Mouse (Mus musculus): Measurements from ENCODE around the gene Tmem262. TPM values are rescaled to one million over a fixed set of nuclear protein-coding genes. Genes with fewer than 3 reads are reported as not detected.
A peak's percentile ranks its signal among the peaks of the same experiment; 100 is the strongest.
"Not testable (repeated sequence)": the region's sequence is repeated elsewhere in the genome, so short reads cannot be mapped to it uniquely, and the experiment has no call there.

Tmem262 gene
- not detected for polyA plus RNA-seq (2017; shearing (Covaris generic))

DNA sequence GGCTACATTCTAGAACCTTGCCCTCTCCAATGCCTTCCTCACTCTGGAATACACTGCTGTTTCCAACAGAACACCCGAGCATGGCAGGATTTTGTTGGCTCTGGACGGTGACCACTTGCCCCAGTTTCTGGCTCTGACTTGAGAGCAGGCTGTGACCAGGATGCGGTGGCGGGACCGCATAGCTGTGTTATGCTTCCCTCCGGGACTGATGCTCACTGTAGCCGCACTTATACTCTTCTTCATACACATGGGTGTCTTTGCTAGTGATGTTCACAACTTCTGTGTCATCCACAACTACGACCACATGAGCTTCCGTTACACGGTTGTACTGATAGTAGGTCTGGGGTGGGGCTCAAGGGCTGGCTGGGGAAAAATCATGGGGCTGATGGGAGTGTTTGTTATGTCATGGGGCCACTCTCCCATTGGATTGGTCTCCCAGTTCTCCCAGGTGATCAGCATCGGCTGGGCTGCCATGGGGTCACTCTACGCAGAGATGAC is at the start of gene Tmem262:
TSS of gene Tmem262 (plus strand) at position 51 of the 498 bp plus-strand sequence.
- ATAC-seq: no peak

DNA sequence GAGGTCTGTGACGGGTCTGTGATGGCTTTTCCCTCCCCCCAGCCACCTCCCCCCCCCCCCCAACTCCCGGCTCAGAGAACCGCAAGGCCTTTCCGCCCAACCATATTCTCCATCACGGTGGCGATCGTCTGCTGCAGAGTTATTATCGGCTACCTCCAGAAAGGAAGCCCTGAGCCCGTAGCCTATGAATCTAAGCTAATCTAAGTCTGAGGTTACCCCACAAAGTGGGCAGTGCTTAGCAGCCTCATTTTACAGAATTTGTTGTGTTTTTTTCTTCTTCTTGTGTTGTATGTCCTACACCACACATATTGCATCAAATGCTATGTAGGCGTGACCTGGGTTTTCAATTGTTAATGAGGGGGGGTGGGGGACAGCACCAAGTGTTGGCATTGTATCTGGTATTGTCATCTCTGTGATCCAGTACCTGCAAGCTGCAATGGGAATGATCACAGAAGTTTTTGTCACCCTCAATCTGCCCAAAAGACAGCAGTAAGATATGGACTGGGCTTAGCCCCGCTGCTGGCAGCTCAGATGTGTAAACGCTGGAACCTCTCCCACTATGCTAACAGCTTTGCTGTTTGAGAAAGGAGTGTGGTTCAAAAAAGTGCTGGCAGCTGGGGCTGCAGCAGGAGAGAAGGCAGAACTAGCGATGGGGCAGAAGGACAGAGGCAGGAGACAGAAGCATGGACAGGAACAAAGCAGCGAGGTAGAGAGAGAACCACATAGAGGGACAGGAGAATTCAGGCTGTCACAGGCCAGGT is 49.1 kb upstream of the Tmem262 start:
- ATAC-seq: no peak

DNA sequence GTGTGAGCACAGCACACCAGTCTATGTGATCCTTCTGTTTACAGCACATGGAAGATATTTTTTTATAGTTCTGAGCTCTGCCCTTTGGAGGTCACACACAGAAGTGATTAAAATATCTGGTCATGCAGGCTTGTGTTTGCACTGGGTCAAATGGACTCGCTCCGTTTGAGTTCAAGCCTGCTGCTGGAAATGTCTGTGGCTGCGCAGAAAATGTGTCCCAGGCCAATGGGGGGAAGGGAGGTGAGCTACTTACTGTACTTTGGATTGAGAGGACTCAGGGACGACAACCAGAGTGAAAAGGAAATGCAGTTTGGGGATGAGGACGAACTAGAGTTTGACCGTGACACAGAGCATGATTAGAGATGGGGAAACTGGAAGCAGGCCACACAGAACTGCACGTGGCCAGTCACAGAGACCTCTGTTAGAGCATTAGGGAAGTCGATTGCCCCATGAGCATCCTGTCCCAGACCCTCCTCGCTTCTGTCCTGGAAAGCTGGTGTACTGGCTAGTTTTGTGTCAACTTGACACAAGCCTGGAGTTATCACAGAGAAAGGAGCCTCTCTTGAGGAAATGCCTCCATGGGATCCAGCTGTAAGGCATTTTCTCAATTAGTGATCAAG is 43.8 kb upstream of the Tmem262 start:
- ATAC-seq: no peak

DNA sequence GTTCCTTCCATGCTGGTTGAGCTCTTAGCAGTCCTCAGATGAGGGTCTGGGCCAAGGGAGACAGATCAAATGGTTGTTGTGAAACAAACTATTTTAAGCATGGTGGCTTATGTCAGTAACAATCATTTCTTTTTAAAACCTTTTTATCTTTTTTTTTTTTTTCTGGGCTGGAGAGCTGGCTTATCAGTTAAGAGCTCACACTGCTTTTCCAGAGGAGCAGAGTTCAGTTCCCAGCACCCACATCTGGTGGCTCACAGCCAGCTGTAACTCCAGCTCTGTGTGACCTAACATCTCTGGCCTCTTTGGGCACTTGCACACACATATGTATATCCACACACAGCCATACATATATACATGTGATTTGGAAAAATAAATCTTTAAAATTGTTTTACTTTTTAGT is 42.1 kb upstream of the Tmem262 start:
- no peak for ATAC-seq

DNA sequence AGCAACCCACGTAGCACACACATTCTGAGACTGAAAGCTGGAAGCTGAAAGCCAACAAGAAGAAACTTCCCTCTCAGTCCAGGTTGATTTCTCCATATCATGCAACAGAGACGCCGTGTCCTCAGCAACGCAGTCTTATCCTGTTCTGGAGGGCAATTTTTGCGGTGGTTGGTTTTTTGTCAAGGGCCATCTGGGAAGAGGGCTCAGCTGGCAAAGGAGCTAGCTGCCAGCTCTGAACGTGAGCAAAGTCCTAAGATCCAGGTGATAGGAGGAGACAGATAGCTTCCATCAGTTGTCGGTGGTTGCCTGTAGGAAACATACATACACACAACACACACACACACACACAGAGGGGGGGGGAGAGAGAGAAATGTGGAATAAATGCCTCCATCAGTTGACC is 41.5 kb upstream of the Tmem262 start:
- no peak for ATAC-seq

- ATAC-seq: no peak
These were observed 39.8 kb upstream of the Tmem262 start for GRCm38 (mm10) chr19:6040002-6040401.

GRCm38 (mm10) chr19:6042293-6042692 is 37.5 kb upstream of the Tmem262 start:
- no peak for ATAC-seq

GRCm38 (mm10) chr19:6044102-6044501 is 35.7 kb upstream of the Tmem262 start:
- not testable (repeated sequence) for ATAC-seq

DNA sequence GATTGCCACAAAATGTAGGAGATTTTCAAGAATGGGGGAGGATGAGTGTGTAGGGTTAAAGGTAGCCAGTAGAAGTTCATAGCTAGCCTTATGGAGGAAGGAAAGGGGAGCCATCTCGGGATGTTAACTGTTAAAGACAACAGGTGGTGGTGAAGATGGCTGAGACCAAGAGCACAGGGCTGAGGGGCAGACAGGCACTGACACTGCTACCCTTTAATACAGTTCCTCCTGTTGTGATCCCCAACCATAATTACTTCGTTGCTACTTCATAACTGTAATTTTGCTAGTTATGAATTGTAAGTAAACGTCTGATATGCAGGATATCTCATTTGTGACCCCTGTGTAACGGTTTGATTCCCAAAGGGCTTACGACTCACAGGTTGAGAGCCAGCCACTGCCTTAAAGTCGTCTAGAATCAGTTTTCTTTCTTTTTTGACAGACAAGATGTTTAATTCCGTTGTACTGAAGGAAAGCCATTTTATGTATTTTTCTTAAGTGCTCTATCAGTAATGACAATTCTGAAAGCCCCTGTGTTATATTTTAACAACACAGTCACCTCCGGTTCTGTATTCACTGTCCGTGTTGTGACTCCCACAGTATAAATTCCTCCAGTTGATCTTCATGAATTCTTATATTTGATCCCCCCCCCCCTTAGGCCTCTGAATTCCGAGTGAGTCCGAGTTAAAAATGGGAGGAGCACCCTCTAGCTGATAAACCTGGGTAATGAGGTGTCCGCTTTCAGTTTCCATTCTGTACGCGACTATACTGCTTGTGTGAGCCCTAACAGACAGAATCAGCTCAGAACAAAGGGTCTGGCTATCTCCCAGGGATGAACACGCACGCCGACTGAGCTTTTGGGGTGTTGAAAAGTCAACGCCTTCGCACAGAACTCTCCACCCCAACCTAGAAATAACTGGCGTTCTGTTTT is 34.2 kb upstream of the Tmem262 start:
- ATAC-seq: peak; percentile 36

GRCm38 (mm10) chr19:6046294-6047153 is 33.3 kb upstream of the Tmem262 start, which contains the start of gene Syvn1:
Gene Syvn1, plus strand, starts transcription at chr19:6046576.
- peak; percentile 91 for ATAC-seq

DNA sequence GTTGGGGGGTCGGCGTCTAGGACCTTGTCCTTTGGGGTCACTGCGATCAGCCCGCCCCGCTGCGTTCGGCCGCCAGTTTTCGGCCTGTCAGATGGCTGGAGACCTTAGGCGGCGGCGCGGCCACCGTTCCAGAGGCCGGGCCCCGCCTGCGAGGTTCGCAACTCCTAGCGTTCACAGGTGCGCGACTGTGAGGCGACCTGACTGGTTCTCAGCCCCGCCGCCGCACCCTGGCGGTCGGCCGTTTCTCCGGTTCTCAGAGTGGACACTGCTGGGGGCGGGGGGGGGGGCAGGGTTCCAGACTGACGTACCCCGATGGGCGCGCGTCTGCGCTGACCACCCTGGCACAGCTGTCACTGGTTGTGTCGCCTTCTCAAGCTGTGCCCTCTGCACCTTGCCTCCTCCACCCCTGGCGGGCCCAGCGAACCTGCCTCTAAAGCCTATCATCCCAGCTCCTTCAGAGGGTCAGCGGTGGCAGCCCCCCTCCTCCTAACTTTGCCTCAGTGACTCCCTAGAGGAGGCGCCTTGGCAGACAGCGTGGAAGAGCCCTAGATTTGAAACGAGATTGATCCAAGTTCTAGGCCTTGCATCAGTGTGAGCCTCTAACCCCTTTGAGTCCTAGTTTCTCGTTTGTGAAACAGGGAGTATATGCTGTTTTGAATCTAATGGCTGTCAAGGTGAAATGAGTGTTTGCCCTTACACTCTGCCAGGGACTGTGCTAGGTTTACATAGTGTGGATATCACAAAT is 32.5 kb upstream of the Tmem262 start:
- ATAC-seq: no peak

GRCm38 (mm10) chr19:6047899-6048166 is 32.0 kb upstream of the Tmem262 start:
- no peak for ATAC-seq

DNA sequence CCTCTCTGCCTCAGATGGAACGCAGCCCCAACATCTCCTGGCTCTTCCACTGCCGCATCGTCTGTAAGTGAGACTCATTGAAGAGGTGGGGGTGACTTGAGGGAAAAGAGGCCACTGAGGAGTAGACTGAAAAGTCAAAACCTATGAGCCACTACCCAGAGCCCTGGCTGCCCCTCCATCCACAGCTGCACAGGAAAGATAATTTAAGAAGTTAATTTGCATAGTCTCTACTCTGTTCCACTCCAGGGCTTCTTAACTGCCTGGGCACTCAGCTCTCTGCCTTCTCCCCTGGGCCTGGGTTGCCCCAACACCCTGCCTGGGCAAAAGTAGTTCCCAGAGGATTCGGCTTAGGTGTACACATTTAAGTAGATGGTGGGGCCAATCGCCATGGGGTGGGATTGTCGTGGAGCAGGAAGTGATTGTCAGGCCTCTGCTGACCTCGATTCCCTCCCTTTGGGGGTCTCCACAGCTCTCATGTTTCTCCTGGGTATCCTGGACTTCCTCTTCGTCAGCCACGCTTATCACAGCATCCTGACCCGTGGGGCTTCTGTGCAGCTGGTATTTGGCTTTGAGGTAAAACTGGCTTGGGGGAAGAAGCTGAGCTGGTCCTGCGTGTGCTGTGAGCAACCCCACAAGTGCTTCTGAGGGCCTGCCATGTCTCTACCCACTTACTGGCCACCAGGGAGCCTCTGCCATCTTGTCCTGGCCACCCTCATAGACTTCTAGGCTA is 31.0 kb upstream of the Tmem262 start:
- no peak for ATAC-seq

GRCm38 (mm10) chr19:6052516-6052915 is 27.3 kb upstream of the Tmem262 start:
- no peak for ATAC-seq

DNA sequence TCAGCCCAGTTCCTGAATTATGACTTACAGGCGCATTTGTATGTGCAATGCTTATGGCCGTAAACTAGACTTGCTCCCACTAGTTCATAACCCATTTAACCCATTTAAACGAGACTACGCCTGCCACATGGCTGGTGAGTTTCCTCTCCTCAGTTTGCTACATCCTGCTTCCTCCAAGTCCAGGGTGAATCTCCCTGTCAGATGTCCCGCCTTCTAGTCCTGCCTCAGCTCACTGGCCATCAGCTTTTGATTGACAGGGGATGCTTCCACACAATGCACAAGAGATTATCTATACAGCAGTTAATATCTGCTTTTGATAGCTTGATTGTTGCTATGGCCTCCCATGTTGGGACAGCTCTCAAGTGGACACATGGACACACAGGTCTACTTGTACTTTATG is 25.5 kb upstream of the Tmem262 start:
- ATAC-seq: no peak

- ATAC-seq: no peak
These were observed 23.1 kb upstream of the Tmem262 start for GRCm38 (mm10) chr19:6056696-6057095.

DNA sequence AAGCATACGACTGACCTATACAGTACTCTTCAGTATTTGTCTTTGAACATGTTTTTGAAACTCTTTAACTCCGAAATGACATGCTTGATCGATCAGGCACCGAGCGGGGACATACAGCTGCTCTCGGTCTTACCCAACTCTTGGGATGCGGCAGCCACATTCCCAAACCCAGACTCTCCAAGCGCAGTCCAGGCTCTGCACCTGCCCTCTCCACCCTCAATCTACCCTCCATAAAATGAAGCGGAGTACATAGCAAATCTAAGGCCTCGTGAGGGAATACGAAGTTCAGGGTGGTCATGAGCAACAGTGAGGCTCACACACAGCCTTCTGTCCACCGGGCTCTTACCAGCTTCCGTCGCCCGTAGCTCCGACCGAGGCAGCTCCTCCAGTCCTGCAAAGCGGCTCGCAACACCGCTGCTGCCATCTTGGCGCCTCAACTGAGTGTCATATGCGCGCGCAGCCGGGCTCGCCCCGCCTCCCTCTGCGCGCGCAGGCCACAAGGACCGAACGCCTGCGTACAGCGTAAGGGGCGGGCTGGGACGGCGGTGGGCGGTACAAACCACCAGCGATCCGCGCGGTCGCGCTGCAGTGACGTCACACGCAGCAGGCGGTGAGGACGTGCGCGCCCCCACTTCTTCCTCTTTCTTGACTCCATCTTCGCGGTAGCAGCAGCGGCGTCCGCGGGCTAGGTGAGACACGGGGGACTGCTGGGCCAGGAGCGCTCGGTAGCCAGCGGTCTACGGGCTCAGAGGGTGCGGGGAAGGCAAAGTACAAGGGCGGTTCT is 22.3 kb upstream of the Tmem262 start, which contains the start of the genes Mrpl49 and Fau:
TSS of gene Mrpl49 (minus strand) at position 473 of the 784 bp plus-strand sequence.
TSS of gene Fau (plus strand) at position 532 of the 784 bp plus-strand sequence.
- ATAC-seq: peak; percentile 74

GRCm38 (mm10) chr19:6058513-6058912 is 21.3 kb upstream of the Tmem262 start:
- ATAC-seq: no peak

- ATAC-seq: no peak
These were observed 20.9 kb upstream of the Tmem262 start for GRCm38 (mm10) chr19:6058966-6059365.
